Mouse (Mus musculus) neural tube, embryonic 13.5 days (tissue): Measurements from ENCODE around the gene Nfx1. TPM values are rescaled to one million over a fixed set of nuclear protein-coding genes. Genes with fewer than 3 reads are reported as not detected.
A peak's percentile ranks its signal among the peaks of the same experiment; 100 is the strongest.

ENCODE experiments used
- ATAC-seq: fragments of 200-750 bp; cut with Nextera tagmentation; 2 replicates; pipeline ENCODE4 v1.8.0; 2017; ENCODE audit warnings: low read depth, mild to moderate bottlenecking, moderate TSS enrichment, moderate library complexity
- H3K27ac ChIP-seq: fragments of 300-500 bp; sonication (generic); replicated peaks from 2 replicates; pipeline ENCODE4 v1.5.1; 2015; ENCODE audit warnings: moderate library complexity, mild to moderate bottlenecking, inconsistent platforms
- H3K27me3 ChIP-seq: fragments of 300-500 bp; sonication (generic); 2 replicates; pipeline ENCODE4 v1.6.1; 2015; ENCODE audit warnings: mild to moderate bottlenecking, inconsistent platforms
- H3K36me3 ChIP-seq: fragments of 300-500 bp; sonication (generic); 2 replicates; pipeline ENCODE4 v1.6.1; 2015; ENCODE audit warnings: mild to moderate bottlenecking, inconsistent platforms
- H3K4me1 ChIP-seq: fragments of 300-500 bp; sonication (generic); replicated peaks from 2 replicates; pipeline ENCODE4 v1.6.1; 2015; ENCODE audit warnings: inconsistent platforms
- H3K4me2 ChIP-seq: fragments of 300-500 bp; sonication (generic); 2 replicates; pipeline ENCODE4 v1.6.1; 2015; ENCODE audit warnings: inconsistent platforms, mild to moderate bottlenecking, moderate library complexity
- H3K4me3 ChIP-seq: fragments of 300-500 bp; sonication (generic); 2 replicates; pipeline ENCODE4 v1.5.1; 2015; ENCODE audit warnings: mild to moderate bottlenecking, inconsistent platforms
- H3K9ac ChIP-seq: fragments of 300-500 bp; sonication (generic); 2 replicates; pipeline ENCODE4 v1.6.1; 2015; ENCODE audit warnings: moderate library complexity, mild to moderate bottlenecking, inconsistent platforms
- H3K9me3 ChIP-seq: fragments of 300-500 bp; sonication (generic); 2 replicates; pipeline ENCODE4 v1.6.1; 2016; ENCODE audit warnings: inconsistent platforms
- WGBS: fragments of 180-500 bp; shearing (Covaris S2); methylation state at CpG from one replicate; pipeline ENCODE4 v1.1.7; 2015; 5-methylcytosine and 5-hydroxymethylcytosine counted together
- polyA plus RNA-seq: library from polyadenylated mRNA; unstranded; fragments of >200 nt; fragmentation: Nextera tagmentation; extraction: Ambion mirVana; gene quantifications from 2 replicates; pipeline ENCODE4 v1.2.1, GENCODE M21; 2015

Gene Nfx1
- polyA plus RNA-seq, 1 experiment from 2014 or later: 93.2 TPM

DNA sequence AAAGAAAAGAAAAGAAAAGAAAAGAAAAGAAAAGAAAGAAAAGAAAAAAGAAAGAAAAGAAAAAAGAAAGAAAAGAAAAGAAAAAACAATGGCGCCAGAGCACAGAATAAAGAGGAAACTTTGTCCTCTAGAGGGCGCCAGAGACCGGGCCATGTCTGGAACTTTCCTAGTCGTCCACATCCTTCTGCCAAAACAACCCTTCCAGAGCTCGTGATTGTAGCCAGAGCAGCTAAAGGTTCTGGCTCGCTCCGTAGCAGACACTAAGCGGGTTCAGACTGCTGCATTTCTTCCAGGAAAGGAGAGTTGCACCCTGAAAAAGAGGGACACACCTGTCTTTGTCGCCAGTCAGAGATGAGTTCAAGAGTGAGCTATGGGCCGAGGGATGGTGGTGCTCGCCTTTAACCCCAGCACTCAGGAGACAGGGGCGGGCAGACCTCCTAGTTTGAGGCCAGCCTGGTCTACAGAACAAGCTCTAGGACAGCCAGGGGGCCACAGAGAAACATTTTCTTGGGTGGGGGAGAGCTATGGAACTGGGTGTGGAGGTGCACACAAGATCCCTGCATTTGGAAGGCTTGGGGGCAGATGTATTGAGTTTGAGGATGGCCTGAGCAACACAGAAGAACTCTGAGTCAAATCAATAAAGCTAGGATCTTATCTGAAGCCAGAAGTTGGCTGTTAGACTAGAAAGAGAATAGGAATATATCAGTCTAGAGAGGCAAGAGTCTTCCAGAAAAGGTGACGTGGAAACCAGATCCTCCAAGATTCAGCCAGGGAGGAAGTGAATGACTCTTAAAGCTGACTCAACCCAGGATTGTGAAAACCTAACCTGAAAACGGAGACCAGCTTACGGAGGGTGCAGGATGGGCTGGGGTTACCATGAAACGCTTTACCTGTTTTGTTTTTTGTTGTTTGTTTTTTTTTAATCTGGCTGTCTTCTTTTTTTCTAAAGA is 80.3 kb downstream of the Nfx1 start:
- no peaks in the 10 kb centered on the region for H3K9me3 ChIP-seq
- no peaks in the 10 kb centered on the region for H3K27me3 ChIP-seq
- ATAC-seq: peak; percentile 84
- no peak overlapping the region for H3K27ac ChIP-seq
- WGBS: 39% methylated on average over 16 of the region's 16 CpGs
- 0 out of 2 replicates have a peak, but pooled peaks cover 2% of the 10 kb centered on the region for H3K4me1 ChIP-seq
- peak overlapping the region; percentile 16; the same call in 1 of the 2 replicates for H3K4me3 ChIP-seq
- no peaks in the 10 kb centered on the region for H3K36me3 ChIP-seq
- H3K9ac ChIP-seq: peak overlapping the region; percentile 63
- H3K4me2 ChIP-seq: peak overlapping the region; percentile 51

DNA sequence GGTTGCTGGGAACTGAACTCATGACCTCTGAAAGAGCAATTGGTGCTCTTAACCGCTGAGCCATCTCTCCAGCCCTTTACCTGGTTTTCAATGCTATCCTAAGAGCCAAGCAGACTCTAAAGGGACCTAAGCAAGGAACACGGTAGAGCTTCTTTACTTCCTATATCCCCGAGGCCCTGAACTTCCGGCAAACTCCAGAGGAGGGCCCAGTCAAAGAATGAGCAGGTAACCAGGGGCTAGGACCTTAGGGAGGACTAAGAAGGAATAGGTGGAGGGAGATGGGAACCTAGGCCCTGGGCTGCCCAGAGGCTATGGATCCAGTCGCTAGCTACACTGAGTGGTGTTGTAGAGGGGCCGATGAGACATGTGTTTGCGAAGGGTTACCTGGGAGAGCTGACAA is 81.1 kb downstream of the Nfx1 start:
- Histone ChIP-seq H3K4me2 (no peak overlapping the region), H3K36me3 (no peaks in the 10 kb centered on the region), H3K9ac (no peak overlapping the region), H3K9me3 (no peaks in the 10 kb centered on the region), H3K4me3 (no peak overlapping the region), H3K27me3 (no peaks in the 10 kb centered on the region), H3K27ac (no peak overlapping the region), H3K4me1 (0 out of 2 replicates have a peak, but pooled peaks cover 2% of the 10 kb centered on the region)
- 83% methylated on average over 7 of the region's 7 CpGs for WGBS
- ATAC-seq: no peak

- no peak for ATAC-seq
- H3K4me1 ChIP-seq: 0 out of 2 replicates have a peak, but pooled peaks cover 2% of the 10 kb centered on the region
- H3K27ac ChIP-seq: no peak overlapping the region
- H3K4me2 ChIP-seq: no peak overlapping the region
- H3K27me3 ChIP-seq: no peaks in the 10 kb centered on the region
- H3K36me3 ChIP-seq: no peaks in the 10 kb centered on the region
- WGBS: 80% methylated on average over 13 of the region's 13 CpGs
- H3K9me3 ChIP-seq: no peaks in the 10 kb centered on the region
- no peak overlapping the region for H3K4me3 ChIP-seq
- H3K9ac ChIP-seq: no peak overlapping the region
These were observed 84.4 kb downstream of the Nfx1 start for GRCm38 (mm10) chr4:41055111-41055510.

- H3K4me2 ChIP-seq: no peak overlapping the region
- no peak overlapping the region for H3K27ac ChIP-seq
- H3K9ac ChIP-seq: no peak overlapping the region
- no peaks in the 10 kb centered on the region for H3K27me3 ChIP-seq
- no peaks in the 10 kb centered on the region for H3K36me3 ChIP-seq
- H3K9me3 ChIP-seq: no peaks in the 10 kb centered on the region
- no peak for ATAC-seq
- 50% methylated on average over 1 of the region's 1 CpGs for whole genome bisulfite sequencing
- H3K4me1 ChIP-seq: no peaks in the 10 kb centered on the region
- no peak overlapping the region for H3K4me3 ChIP-seq
These were observed 85.5 kb downstream of the Nfx1 start for GRCm38 (mm10) chr4:41056253-41056652.

GRCm38 (mm10) chr4:41056742-41057332 is 86.1 kb downstream of the Nfx1 start:
- no peak for ATAC-seq
- Histone ChIP-seq H3K4me3 (no peak overlapping the region), H3K27ac (no peak overlapping the region), H3K4me2 (no peak overlapping the region), H3K9ac (peak overlapping the region; percentile 1; the same call in 1 of the 2 replicates), H3K4me1 (no peaks in the 10 kb centered on the region), H3K9me3 (no peaks in the 10 kb centered on the region), H3K27me3 (no peaks in the 10 kb centered on the region), H3K36me3 (no peaks in the 10 kb centered on the region)
- 69% methylated on average over 7 of the region's 7 CpGs for WGBS

- Histone ChIP-seq H3K27me3 (no peaks in the 10 kb centered on the region), H3K4me2 (no peak overlapping the region), H3K9me3 (no peaks in the 10 kb centered on the region), H3K9ac (no peak overlapping the region), H3K4me3 (no peak overlapping the region), H3K36me3 (no peaks in the 10 kb centered on the region), H3K4me1 (no peaks in the 10 kb centered on the region), H3K27ac (no peak overlapping the region)
- no peak for ATAC-seq
- 77% methylated on average over 9 of the region's 9 CpGs for WGBS
These were observed 86.7 kb downstream of the Nfx1 start for GRCm38 (mm10) chr4:41057361-41057760.

- Histone ChIP-seq H3K9me3 (no peaks in the 10 kb centered on the region), H3K4me2 (no peak overlapping the region), H3K4me1 (no peaks in the 10 kb centered on the region), H3K4me3 (no peak overlapping the region), H3K27ac (no peak overlapping the region), H3K36me3 (no peaks in the 10 kb centered on the region), H3K9ac (no peak overlapping the region; the same call in 1 of the 2 replicates), H3K27me3 (no peaks in the 10 kb centered on the region)
- ATAC-seq: no peak
- WGBS: 56% methylated on average over 3 of the region's 3 CpGs
These were observed 92.6 kb downstream of the Nfx1 start for GRCm38 (mm10) chr4:41063351-41063750.

- Histone ChIP-seq H3K36me3 (no peaks in the 10 kb centered on the region), H3K9me3 (no peaks in the 10 kb centered on the region), H3K27ac (no peak overlapping the region), H3K4me3 (no peak overlapping the region), H3K27me3 (no peaks in the 10 kb centered on the region), H3K9ac (no peak overlapping the region), H3K4me2 (0 out of 2 replicates have a peak overlapping the region, but pooled peaks have one; percentile 1), H3K4me1 (no peaks in the 10 kb centered on the region)
- 30% methylated on average over 16 of the region's 16 CpGs for WGBS
- ATAC-seq: no peak
These were observed 93.4 kb downstream of the Nfx1 start for GRCm38 (mm10) chr4:41063894-41064673.

GRCm38 (mm10) chr4:41065196-41065595 is 94.5 kb downstream of the Nfx1 start:
- no peak overlapping the region for H3K27ac ChIP-seq
- H3K4me2 ChIP-seq: no peak overlapping the region
- 89% methylated on average over 4 of the region's 4 CpGs for WGBS
- ATAC-seq: no peak
- H3K4me1 ChIP-seq: no peaks in the 10 kb centered on the region
- no peaks in the 10 kb centered on the region for H3K27me3 ChIP-seq
- no peak overlapping the region for H3K9ac ChIP-seq
- no peaks in the 10 kb centered on the region for H3K9me3 ChIP-seq
- no peaks in the 10 kb centered on the region for H3K36me3 ChIP-seq
- no peak overlapping the region for H3K4me3 ChIP-seq

- H3K4me1 ChIP-seq: no peaks in the 10 kb centered on the region
- H3K27me3 ChIP-seq: no peaks in the 10 kb centered on the region
- H3K4me2 ChIP-seq: no peak overlapping the region
- H3K36me3 ChIP-seq: no peaks in the 10 kb centered on the region
- no peak for ATAC-seq
- no peak overlapping the region for H3K4me3 ChIP-seq
- WGBS: 71% methylated on average over 14 of the region's 14 CpGs
- H3K27ac ChIP-seq: no peak overlapping the region
- H3K9ac ChIP-seq: no peak overlapping the region
- no peaks in the 10 kb centered on the region for H3K9me3 ChIP-seq
These were observed 101.1 kb downstream of the Nfx1 start for GRCm38 (mm10) chr4:41071500-41072429.
